Mouse (Mus musculus) forebrain, embryonic 14.5 days (tissue): Measurements from ENCODE around the gene Gm15127. TPM values are rescaled to one million over a fixed set of nuclear protein-coding genes. Genes with fewer than 3 reads are reported as not detected.
"Not testable (repeated sequence)": the region's sequence is repeated elsewhere in the genome, so short reads cannot be mapped to it uniquely, and the experiment has no call there.

ENCODE experiments used
- ATAC-seq: fragments of 200-750 bp; cut with Nextera tagmentation; 2 replicates; pipeline ENCODE4 v1.8.0; 2017; ENCODE audit warnings: mild to moderate bottlenecking, moderate library complexity
- DNase-seq: peaks from one replicate; pipeline ENCODE4 v3.0.0-alpha.2; 2015; ENCODE audit warnings: low spot score
- H3K27ac ChIP-seq: fragments of 300-500 bp; sonication (generic); 2 replicates; pipeline ENCODE4 v1.5.1; 2014; ENCODE audit warnings: low read depth, mild to moderate bottlenecking, control low read depth, low read length, moderate library complexity
- H3K27me3 ChIP-seq: fragments of 300-500 bp; sonication (generic); replicated peaks from 2 replicates; pipeline ENCODE4 v1.6.1; 2014; ENCODE audit warnings: low read length, control low read depth, mixed read lengths; ENCODE audit not compliant: control insufficient read depth, insufficient read depth
- H3K36me3 ChIP-seq: fragments of 300-500 bp; sonication (generic); 2 replicates; pipeline ENCODE4 v1.6.1; 2014; ENCODE audit warnings: low read length, control low read depth; ENCODE audit not compliant: control insufficient read depth, insufficient read depth
- H3K4me1 ChIP-seq: fragments of 300-500 bp; sonication (generic); 2 replicates; pipeline ENCODE4 v1.6.1; 2014; ENCODE audit warnings: antibody characterized with exemption, low read length, control low read depth; ENCODE audit not compliant: control insufficient read depth, insufficient read depth
- H3K4me2 ChIP-seq: fragments of 300-500 bp; sonication (generic); 2 replicates; pipeline ENCODE4 v1.6.1; 2014; ENCODE audit warnings: mild to moderate bottlenecking, control low read depth, low read length
- H3K4me3 ChIP-seq: fragments of 300-500 bp; sonication (generic); 2 replicates; pipeline ENCODE4 v1.5.1; 2014; ENCODE audit warnings: low read depth, low read length, control low read depth
- H3K9ac ChIP-seq: fragments of 300-500 bp; sonication (generic); 2 replicates; pipeline ENCODE4 v1.6.1; 2014; ENCODE audit warnings: mild to moderate bottlenecking, low read length, control low read depth, moderate library complexity
- H3K9me3 ChIP-seq: fragments of 300-500 bp; sonication (generic); replicated peaks from 2 replicates; pipeline ENCODE4 v1.6.1; 2016; ENCODE audit warnings: low read length, control low read depth, mixed read lengths; ENCODE audit not compliant: control insufficient read depth
- WGBS: fragments of 180-500 bp; shearing (Covaris S2); extraction: QIAGEN DNeasy Blood & Tissue Kit; methylation state at CpG from one replicate; pipeline ENCODE4 v1.1.7; 2014; 5-methylcytosine and 5-hydroxymethylcytosine counted together
- polyA plus RNA-seq: library from polyadenylated mRNA; unstranded; fragments of >200 nt; fragmentation: Nextera tagmentation; extraction: Ambion mirVana; gene quantifications from 2 replicates; pipeline ENCODE4 v1.2.1, GENCODE M21; 2014

Gm15127 gene
- polyA plus RNA-seq = not detected in 2 replicates

DNA sequence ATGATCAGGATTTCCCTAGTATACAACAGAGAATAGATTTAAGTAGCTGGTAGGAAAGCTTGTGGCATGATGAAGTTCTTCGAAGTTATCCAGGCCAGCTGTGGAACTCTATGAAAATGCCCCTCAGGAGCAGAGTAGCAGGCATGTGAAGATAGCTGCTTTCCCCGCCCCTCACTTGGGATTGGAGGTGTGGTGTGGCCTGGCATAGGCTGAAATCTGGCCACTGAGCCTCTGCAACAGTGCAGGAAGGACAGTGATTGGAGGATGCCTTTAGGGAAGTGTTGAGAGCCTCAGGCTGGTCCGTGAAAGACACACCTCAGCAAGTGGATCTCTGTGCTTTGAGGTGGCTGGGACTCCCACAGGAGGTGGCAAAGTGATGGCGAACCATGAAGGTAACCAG is at the start of gene Gm15127:
Gene Gm15127 (plus strand): TSS at position 301 of the 400 bp plus-strand sequence.
- 83% methylated on average over 2 of the region's 4 CpGs for WGBS
- not testable (repeated sequence) for H3K4me2 ChIP-seq, H3K27ac ChIP-seq, DNase-seq, H3K9me3 ChIP-seq, H3K4me1 ChIP-seq, H3K36me3 ChIP-seq, H3K4me3 ChIP-seq, H3K9ac ChIP-seq, H3K27me3 ChIP-seq, ATAC-seq

DNA sequence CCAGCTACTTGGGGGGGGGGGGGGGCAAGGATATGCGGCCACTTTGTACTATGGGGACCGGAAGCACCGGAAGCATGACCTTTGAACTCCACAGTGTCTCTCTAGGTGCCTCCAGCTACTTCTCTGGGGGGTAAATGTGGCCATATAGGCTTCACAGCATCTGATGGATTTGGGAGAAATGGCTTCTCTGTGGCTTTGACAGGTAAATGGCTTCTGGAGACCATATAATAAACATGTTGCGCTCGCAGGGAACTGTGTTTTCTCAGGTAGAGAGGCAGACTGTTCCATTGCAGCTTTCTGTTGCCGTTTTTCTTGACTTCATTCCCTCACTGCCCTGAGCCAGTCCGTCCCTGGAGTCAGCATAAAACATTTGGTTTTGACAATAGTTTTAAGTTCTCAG is 48.3 kb upstream of the Gm15127 start, which contains the start of gene Gm8334:
Gene Gm8334 (minus strand): TSS at position 101 of the 400 bp plus-strand sequence.
- DNase-seq, H3K27ac ChIP-seq, H3K36me3 ChIP-seq, H3K4me1 ChIP-seq, H3K9me3 ChIP-seq, H3K9ac ChIP-seq, H3K4me3 ChIP-seq, ATAC-seq, H3K27me3 ChIP-seq, H3K4me2 ChIP-seq: not testable (repeated sequence)
- WGBS = 93% methylated on average over 2 of the region's 7 CpGs

DNA sequence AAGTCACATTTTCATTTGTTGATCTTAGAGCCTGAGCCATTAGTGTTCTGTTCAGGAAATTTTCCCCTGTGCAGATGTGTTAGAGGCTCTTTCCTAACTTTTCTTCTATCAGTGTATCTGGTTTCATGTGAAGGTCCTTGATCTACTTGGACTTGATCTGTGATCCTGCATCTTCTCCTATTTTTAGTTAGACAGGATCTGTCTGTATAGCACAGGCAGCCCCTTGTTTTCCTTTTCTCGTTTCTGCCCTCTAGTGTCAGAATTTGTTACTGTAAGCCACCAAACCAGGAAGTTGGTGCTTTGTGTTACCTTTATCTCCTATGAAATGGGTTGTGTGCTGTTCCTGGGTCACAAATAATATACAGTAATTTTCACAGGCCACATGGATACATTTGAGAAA is 12.9 kb downstream of the Gm15127 start:
- 23% methylated on average over 1 of the region's 1 CpGs for WGBS
- H3K9ac ChIP-seq, H3K9me3 ChIP-seq, H3K4me2 ChIP-seq, H3K27me3 ChIP-seq, DNase-seq, H3K36me3 ChIP-seq, ATAC-seq, H3K27ac ChIP-seq, H3K4me3 ChIP-seq, H3K4me1 ChIP-seq: not testable (repeated sequence)

Other genes starting within 250 kb of the Gm15127 start
- not detected in 2 replicates for gene Gm15114, start 174.6 kb upstream of the Gm15127 start, polyA plus RNA-seq
- gene Gm8334, start 48.4 kb upstream of the Gm15127 start, polyA plus RNA-seq = not detected in 2 replicates
- not detected in 2 replicates for gene Luzp4, start 194.0 kb downstream of the Gm15127 start, polyA plus RNA-seq